Mouse (Mus musculus) bone marrow, adult 2 months (tissue): Measurements from ENCODE around the gene Bsg. TPM values are rescaled to one million over a fixed set of nuclear protein-coding genes. Genes with fewer than 3 reads are reported as not detected.

Experiments used
- H3K27ac ChIP-seq: fragments of 200-500 bp; 2 replicates; pipeline ENCODE4 v1.5.1; 2012; ENCODE audit warnings: low read depth, mild to moderate bottlenecking, control low read depth, inconsistent platforms, low read length; ENCODE audit not compliant: control insufficient read depth, poor library complexity, insufficient read depth
- H3K4me1 ChIP-seq: fragments of 200-500 bp; 2 replicates; pipeline ENCODE4 v1.6.1; 2011; ENCODE audit warnings: low read length; ENCODE audit not compliant: control insufficient read depth, insufficient read depth
- H3K4me3 ChIP-seq: fragments of 200-500 bp; replicated peaks from 2 replicates; pipeline ENCODE3; 2011; ENCODE audit warnings: mild to moderate bottlenecking, low read depth, low read length, control low read depth; ENCODE audit not compliant: control insufficient read depth
- CTCF ChIP-seq: fragments of 200-500 bp; IDR thresholded peaks from 2 replicates; pipeline ENCODE4 v1.5.1; 2011; ENCODE audit warnings: low read length, control low read depth; ENCODE audit not compliant: control insufficient read depth, insufficient read depth
- POLR2A ChIP-seq: fragments of 200-500 bp; IDR thresholded peaks from 2 replicates; pipeline ENCODE4 v1.6.1; 2011; ENCODE audit warnings: low read depth, mild to moderate bottlenecking, control low read depth, low read length, borderline replicate concordance; ENCODE audit not compliant: control insufficient read depth
- WGBS: fragments of 180-500 bp; shearing (Covaris S2); methylation state at CpG from one replicate; pipeline ENCODE4 v1.1.7; 2018; 5-methylcytosine and 5-hydroxymethylcytosine counted together
- polyA plus RNA-seq: library from polyadenylated mRNA; stranded (reverse); fragments of >200 nt; gene quantifications from 2 replicates; pipeline ENCODE4 v1.2.4, GENCODE M21; 2011; ENCODE audit warnings: low replicate concordance; ENCODE audit not compliant: missing spikeins, insufficient read depth, insufficient read length

The Bsg gene
- polyA plus RNA-seq, 1 experiment, result 588 TPM

DNA sequence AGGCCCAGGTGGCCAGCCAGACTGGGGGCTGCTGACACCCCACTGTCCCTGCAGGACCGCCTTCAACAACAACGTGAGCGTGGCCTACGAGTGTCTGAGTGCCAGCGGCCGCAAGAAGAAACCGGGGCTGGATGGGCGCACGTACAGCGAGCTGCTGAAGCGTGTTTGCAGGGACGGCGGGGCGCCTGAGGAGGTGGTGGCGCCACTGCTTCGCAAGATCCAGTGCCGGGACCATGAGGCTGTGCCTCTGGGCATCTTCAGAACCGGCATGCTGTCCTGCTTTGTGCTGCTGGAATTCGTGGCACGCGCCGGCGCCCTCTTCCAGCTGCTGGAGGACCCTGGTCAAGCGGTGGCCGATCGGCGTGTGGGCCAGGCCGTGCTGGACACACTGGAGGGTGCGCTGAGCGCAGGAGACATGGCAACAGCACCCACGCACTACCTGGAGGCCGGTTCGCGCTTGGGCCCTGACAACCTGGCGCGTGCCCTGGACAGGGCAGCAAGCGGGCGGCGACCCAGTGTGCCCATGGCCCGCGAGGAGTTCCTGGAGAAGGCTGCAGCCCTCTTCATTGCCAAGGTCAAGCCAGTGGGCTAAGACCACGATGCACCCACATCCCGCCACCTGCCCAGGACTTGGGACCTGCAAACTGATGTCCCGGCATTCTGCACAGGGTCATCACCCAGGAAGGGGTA lies 28.8 kb upstream of the Bsg start:
- 92% methylated on average over 44 of the region's 44 CpGs for WGBS
- Histone ChIP-seq H3K27ac (no peak overlapping the region), H3K4me3 (no peak overlapping the region), H3K4me1 (peaks cover 1% of the 10 kb centered on the region; the same call in 1 of the 2 replicates)
- TF ChIP-seq POLR2A, result no peak
- TF ChIP-seq CTCF, result no peak

DNA sequence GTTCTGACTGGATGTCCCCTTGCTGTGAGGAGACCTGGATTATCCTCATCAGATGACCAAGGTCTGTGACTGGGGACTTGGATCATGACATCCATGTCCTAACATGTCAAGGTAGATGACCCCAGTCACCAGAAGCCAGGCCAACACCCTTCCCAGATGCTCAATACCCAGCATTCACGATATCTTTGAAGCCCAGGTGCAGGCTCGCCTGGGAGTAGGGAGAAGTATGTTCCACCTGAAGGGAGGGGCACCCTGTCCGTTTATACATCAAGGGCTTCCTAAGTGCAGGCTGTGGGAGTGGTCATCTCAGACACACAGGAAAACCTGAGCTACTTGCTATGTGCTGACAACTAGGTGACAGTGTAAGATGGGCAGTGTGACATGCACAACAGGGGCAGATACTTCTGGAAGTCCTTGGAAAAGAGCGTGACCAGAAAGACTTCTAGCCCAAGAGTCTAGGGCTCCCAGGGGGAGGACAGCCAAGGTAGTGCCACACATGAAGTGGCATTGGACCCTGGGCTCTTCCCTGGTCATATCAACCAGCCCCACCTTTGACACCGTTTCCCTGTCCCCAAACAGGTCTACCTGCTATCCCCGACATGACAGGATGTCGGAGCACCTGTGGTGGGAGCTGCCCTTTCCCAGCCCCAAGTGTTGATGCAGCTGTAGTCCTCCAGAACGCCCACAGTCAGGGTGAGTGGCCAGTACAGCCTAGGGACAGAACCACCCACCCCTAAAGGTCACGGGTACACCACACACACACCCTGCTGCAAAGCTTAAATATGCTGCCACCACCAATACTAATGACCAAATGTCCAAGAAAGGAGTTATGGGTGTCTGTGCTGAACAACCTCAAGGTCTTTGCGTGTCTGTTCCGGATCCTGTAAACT lies 23.4 kb upstream of the Bsg start:
- H3K27ac ChIP-seq, result peak overlapping the region; percentile 98
- H3K4me3 ChIP-seq, result peak overlapping the region; percentile 64
- TF ChIP-seq CTCF (no peak), POLR2A (no peak)
- 36% methylated on average over 11 of the region's 11 CpGs for WGBS
- peaks cover 12% of the 10 kb centered on the region for H3K4me1 ChIP-seq

DNA sequence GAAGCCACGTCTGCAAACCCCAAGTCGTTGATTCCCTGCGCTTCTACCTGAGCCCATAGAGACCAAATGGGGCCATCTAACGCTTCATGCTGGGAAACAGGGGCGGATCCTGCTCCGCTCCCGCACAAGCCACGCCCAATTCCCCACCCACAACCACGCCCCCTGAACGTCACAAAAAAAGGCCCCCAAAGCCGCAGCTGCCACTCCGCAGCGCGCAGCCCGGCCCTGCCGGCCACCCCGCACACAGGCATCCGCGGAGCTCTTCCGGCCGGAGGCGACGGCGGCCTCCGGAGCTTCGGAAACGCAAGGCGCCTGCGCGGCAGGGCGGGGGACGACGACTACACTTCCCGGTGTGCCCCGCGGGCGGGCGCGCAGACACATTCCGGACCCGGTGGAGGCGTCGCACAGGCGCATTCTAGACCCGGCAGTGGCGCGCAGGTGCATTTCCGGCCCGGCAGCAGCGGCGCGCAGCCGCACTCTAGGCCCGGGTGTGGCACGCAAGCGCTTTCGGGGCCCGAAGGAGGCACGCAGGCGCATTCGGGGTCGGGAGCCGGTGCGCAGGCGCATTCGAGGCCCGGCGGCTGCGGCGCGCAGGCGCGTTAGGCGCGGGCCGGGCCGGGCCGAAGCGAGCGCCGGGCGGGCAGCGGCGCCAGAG lies 22.6 kb upstream of the Bsg start, which contains the start of gene Cdc34:
TSS of gene Cdc34 (plus strand) at position 605 of the 655 bp plus-strand sequence.
- peak within 1 kb of the TSS; percentile 98 for H3K27ac ChIP-seq
- TF ChIP-seq POLR2A, result peak; percentile 81; the same call in 1 of the 2 replicates
- TF ChIP-seq CTCF, result no peak; the same call in 1 of the 2 replicates
- under 1% methylated on average over 84 of the region's 84 CpGs for WGBS
- peak within 1 kb of the TSS; percentile 85 for H3K4me3 ChIP-seq
- H3K4me1 ChIP-seq, result peaks cover 12% of the 10 kb centered on the region

DNA sequence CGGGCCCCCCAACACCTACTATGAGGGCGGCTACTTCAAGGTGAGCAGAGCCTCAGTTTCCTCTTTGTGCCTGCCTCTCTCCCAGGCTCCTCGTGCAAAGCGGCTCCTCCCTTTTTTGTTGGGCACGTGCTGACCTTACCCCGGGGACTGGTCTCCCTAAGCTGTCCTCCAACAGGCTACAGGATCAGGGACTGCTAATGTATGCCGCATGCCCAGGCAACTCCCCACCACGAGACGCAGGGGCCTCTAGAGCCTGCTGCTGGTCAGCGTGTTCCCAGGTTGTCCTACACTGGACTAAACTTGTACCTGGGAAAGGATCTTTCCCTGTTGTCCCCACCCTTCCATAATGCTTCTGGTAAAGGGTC lies 21.8 kb upstream of the Bsg start:
- Histone ChIP-seq H3K4me3 (peak overlapping the region; percentile 85), H3K4me1 (peaks cover 12% of the 10 kb centered on the region), H3K27ac (peak overlapping the region; percentile 98)
- 0% methylated on average over 10 of the region's 10 CpGs for WGBS
- TF ChIP-seq POLR2A (no peak), CTCF (no peak)

DNA sequence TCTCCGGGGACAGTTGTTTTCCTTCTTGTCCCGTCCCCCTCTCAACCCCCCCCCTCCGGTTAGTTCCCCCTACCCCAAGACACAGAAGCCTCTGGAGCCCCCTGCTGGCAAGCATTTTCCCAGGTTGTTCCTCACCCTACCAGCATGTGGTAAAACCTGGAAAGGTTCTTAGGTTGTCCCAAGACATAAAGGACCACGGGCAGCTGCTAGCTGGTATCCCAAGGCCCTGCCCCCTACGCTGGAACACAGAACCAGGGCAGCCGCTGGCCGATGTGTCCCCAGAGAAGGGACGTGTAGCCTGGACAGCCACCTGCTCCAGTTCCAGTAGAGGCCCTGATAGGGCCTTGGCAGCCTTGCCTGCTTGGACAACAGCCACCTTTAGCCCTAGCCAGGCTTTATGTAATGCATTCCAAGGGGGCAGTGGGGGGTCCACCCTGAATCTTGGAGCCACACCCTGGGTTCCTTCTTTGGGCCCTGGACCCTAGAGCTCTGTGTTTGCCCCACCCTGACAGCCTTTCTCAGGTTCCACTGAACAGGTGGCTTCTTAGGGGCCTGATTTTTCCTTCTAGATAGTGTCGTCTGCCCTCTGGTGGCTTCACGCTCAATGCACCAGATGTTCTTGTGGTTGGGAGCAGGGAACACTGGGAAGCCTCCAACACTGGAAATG lies 21.2 kb upstream of the Bsg start:
- peak overlapping the region; percentile 85 for H3K4me3 ChIP-seq
- TF ChIP-seq CTCF (peak; percentile 26; the same call in 1 of the 2 replicates), POLR2A (no peak)
- peaks cover 12% of the 10 kb centered on the region for H3K4me1 ChIP-seq
- 1% methylated on average over 10 of the region's 10 CpGs for WGBS
- H3K27ac ChIP-seq, result 0 out of 2 replicates have a peak overlapping the region, but pooled peaks have one; percentile 13

DNA sequence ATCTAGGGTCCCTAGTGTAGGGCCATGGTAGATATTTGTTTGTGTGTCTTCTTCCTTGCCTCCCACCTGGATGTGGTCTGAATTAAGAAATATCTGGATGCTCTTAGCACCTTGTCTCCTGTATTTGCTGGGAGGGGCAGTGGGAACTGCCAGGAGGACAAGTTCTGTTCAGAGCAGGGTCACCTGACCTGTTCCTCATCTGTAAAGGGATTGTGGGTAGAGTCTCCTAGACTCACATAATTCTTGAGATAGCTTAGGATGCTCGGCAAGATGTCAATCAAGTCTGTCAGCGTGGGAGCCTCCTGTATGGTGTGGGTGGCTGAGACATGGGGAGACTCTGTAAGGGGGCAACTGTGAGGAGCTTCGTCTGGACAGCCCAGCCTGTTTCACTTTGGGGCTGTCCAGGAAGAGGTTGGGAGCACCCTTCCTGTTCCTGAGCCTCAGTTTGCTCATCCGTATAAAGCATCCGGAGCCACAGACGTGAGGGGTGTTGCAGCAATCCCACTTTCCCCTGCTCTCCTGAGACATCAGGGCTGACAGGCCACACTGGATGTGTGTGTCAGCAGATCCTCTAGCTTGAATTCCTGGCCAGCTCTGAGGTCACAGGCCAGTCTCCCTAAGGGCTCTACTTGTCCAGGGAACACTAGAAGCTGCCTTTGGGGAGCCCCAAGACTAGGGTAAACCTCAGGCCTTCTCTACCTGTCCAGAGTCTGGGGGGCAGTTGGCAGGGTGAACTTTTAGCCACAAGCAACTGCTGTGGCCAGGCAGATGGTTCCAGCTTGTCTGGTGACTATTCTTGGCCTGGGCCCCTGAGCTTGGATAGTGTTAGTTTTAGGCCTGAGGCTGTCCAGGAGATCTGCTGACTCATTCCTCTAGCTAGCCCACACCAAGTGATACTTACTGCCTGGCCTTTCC lies 20.3 kb upstream of the Bsg start:
- 57% methylated on average over 6 of the region's 6 CpGs for WGBS
- 0 out of 2 replicates have a peak overlapping the region, but pooled peaks have one; percentile 31 for H3K27ac ChIP-seq
- TF ChIP-seq POLR2A (no peak), CTCF (no peak)

DNA sequence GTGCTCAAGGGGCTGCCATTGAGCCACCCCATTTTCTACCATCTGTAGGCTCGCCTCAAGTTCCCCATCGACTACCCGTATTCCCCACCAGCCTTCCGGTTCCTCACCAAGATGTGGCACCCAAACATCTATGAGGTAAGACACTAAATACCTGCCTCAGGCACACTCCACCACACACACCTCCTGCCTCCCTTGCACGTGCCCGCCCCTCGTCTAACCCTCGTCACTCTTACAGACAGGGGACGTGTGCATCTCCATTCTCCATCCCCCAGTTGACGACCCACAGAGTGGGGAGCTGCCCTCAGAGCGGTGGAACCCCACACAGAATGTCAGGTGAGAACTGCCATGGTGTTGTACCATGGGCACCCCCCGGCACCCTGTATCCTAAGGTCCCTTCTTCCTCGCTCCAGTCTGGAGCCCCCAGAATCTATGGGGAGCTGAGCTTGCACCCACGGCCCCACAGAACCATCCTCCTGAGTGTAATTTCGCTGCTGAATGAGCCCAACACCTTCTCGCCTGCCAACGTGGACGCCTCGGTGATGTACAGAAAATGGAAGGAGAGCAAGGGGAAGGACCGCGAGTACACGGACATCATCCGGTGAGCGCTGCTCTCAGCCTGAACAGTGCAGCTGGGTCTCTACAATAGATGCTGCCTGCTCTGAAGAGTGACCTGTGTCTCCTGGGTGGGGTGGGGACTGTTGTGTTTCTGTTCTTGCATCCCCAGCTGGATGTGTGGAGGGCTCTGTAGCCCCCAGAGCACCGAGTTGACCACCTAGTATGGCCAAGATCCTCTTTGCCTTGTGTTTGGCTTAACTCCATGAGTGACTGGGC lies 19.3 kb upstream of the Bsg start:
- WGBS, result 89% methylated on average over 25 of the region's 25 CpGs
- Histone ChIP-seq H3K4me1 (peaks cover 12% of the 10 kb centered on the region), H3K27ac (0 out of 2 replicates have a peak overlapping the region, but pooled peaks have one; percentile 31), H3K4me3 (no peak overlapping the region)
- TF ChIP-seq CTCF, result no peak
- TF ChIP-seq POLR2A, result no peak

More for the DNA sequence above, 20.3 kb upstream of the Bsg start:
- Histone ChIP-seq H3K4me1 (peaks cover 12% of the 10 kb centered on the region), H3K4me3 (peak overlapping the region; percentile 18)
